Mouse (Mus musculus): ENCODE results near the gene Gnpat.
A peak's percentile ranks its signal among the peaks of the same experiment; 100 is the strongest.

DNA sequence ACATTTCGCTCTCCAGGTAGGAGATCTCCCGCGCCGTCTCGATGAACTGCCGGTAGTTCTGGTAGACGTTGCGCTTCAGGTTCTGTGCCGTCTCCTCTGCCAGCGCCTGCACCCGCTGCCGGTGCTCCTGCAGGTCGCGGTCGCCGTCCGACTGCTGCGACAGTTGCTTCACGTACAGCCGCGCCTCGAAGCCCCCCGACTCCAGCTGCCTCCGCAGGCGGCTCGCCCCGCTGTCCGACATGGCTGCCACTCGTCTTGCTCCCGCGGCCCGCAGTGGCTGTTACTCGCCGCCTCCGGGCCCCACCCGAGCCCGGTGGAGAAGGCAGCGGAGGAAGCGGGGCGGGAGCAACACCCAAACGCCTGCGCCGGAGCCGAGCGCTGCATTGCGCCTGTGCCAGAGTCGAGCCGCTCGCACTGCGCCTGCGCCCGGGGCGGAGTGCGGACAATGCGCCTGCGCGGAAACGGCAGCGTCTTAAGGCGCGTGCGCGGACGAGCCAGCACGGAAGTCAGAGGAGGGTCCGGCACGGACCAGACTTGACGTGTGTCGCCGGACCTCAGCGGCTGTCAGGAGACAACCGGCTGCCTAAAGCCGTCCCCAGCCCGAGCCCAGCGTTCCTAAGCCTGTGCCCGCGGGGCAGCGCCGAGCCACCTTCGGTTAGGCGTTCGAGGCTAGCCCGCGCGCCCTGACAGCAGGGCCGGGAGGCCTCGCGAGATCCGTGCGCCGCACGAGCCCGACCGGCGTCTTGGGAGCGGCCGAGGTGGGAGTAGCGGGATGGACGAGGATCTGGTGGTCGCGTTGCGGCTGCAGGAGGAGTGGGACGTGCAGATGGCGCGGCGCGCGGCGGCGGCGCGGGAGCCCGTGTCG lies 34.8 kb downstream of the Gnpat start, which contains the start of the genes Exoc8 and Sprtn:
- TF ChIP-seq POLR2A (IDR thresholded peaks at IDR 0.05; ENCODE audit: control insufficient read depth in 1 of 2, insufficient read depth in 1 of 2, low read depth in 1 of 2, low read length in 2 of 2, poor library complexity in 1 of 2) (peak; percentile 89 to 94), EP300 (IDR thresholded peaks at IDR 0.05; ENCODE audit: low read depth in 1 of 2, low read length in 2 of 2) (no peak), MAX (IDR thresholded peaks at IDR 0.05; ENCODE audit: low read length) (peak; percentile 18; the same call in 1 of the 2 replicates), CTCF (IDR thresholded peaks at IDR 0.05 in 2 of 3, conservative IDR thresholded peaks at IDR 0.05 in 1 of 3; ENCODE audit: control insufficient read depth in 1 of 3, insufficient read depth in 1 of 3, low read depth in 2 of 3, low read length in 3 of 3, poor library complexity in 1 of 3, severe bottlenecking in 1 of 3) (no peak), USF1 (IDR thresholded peaks at IDR 0.05; ENCODE audit: low read depth, low read length) (no peak), E2F4 (IDR thresholded peaks at IDR 0.05; ENCODE audit: borderline replicate concordance, low read depth, low read length) (no peak), ZMIZ1 (IDR thresholded peaks at IDR 0.05; ENCODE audit: low read depth, low read length) (peak; percentile 87), GATA1 (IDR thresholded peaks at IDR 0.05; ENCODE audit: low read depth, low read length) (no peak), ZNF384 (IDR thresholded peaks at IDR 0.05; ENCODE audit: low read depth, low read length) (no peak), BHLHE40 (IDR thresholded peaks at IDR 0.05; ENCODE audit: borderline replicate concordance, low read depth, low read length) (no peak), TBP (IDR thresholded peaks at IDR 0.05; ENCODE audit: low read depth, low read length) (peak; percentile 58; the same call in 1 of the 2 replicates), POLR2AphosphoS2 (IDR thresholded peaks at IDR 0.05; ENCODE audit: low read length) (peak; percentile 81; the same call in 1 of the 2 replicates)

All from MEL (cell line).